Mouse (Mus musculus) naive thymus-derived CD4-positive, alpha-beta T cell, adult 2 months (primary cell): ENCODE measurements around the gene Chn1.

Experiments
- DNase-seq: peaks from one replicate; pipeline ENCODE4 v3.0.0-alpha.2; 2011; ENCODE audit warnings: low read depth

Gene Chn1

DNA sequence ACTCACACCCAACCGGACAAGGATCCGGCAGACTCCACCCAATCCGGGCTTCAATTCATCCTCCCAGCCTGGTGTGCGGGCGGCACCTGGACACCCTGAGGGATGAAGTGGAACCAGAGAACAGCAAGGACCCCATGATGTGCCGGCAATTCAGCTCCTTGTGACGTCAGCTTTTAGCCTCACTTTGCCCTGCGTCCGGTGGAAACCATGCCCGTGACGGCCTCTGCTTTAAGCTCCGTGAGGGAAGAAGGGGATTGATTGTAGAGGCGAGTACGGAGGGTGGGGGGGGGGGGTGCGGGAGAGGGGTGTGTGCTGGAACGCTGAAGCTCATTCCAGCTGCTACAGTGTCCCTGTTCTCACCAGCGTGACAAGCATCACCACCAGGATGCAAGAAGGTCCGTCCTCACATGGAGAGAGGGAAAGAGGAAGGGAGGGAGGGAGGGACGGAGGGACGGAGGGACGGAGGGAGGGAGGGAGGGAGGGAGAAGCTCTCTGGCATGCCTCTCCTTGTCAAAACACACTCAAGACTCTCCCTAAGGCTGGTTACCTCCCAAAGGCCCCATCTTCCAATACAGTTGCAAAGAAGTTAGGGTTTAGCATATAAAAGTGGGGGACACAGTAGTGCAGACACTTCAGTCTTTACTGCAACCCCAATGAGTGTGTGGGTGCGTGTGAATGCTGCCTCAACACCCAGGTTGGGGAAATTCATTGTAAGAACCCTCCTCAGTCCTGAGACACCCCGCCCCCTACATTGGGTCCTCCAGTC is 214.1 kb downstream of the Chn1 start:
- no peak for DNase-seq
